Mouse (Mus musculus): ENCODE results near the gene Vmn2r30. TPM values are rescaled to one million over a fixed set of nuclear protein-coding genes. Genes with fewer than 3 reads are reported as not detected.
"Not testable (repeated sequence)": the region's sequence is repeated elsewhere in the genome, so short reads cannot be mapped to it uniquely, and the experiment has no call there.

The Vmn2r30 gene
- not detected in 2 replicates for polyA plus RNA-seq (2014; fragmentation: Nextera tagmentation; extraction: Ambion mirVana)

GRCm38 (mm10) chr7:7337509-7337908, at the start of gene Vmn2r30:
Gene Vmn2r30 (minus strand): TSS chr7:7337609.
- no CpG with 5 or more reads among the region's 1 CpGs for WGBS
- H3K9me3 ChIP-seq (ENCODE audit: control insufficient read depth, low read length); H3K4me3 ChIP-seq (ENCODE audit: control insufficient read depth in 1 of 2, insufficient read depth in 1 of 2, low read depth in 1 of 2, low read length in 2 of 2); H3K9ac ChIP-seq (ENCODE audit: low read length); H3K4me1 ChIP-seq (ENCODE audit: control insufficient read depth in 2 of 2, insufficient read depth in 2 of 2, low read length in 2 of 2); H3K36me3 ChIP-seq (ENCODE audit: control insufficient read depth, insufficient read depth, low read length); ATAC-seq (ENCODE audit: insufficient number of reproducible peaks, insufficient read depth, low FRiP score, low read depth); H3K27ac ChIP-seq (replicated peaks in 1 of 2; ENCODE audit: control insufficient read depth in 1 of 2, insufficient read depth in 1 of 2, low read depth in 2 of 2, low read length in 2 of 2); H3K27me3 ChIP-seq (ENCODE audit: control insufficient read depth, insufficient read depth, low read length); H3K4me2 ChIP-seq (ENCODE audit: low read length): not testable (repeated sequence)

- H3K27ac ChIP-seq (replicated peaks in 1 of 2; ENCODE audit: control insufficient read depth in 1 of 2, insufficient read depth in 1 of 2, low read depth in 2 of 2, low read length in 2 of 2); H3K9me3 ChIP-seq (ENCODE audit: control insufficient read depth, low read length); ATAC-seq (ENCODE audit: insufficient number of reproducible peaks, insufficient read depth, low FRiP score, low read depth); H3K36me3 ChIP-seq (ENCODE audit: control insufficient read depth, insufficient read depth, low read length); H3K27me3 ChIP-seq (ENCODE audit: control insufficient read depth, insufficient read depth, low read length); H3K4me3 ChIP-seq (ENCODE audit: control insufficient read depth in 1 of 2, insufficient read depth in 1 of 2, low read depth in 1 of 2, low read length in 2 of 2); H3K4me1 ChIP-seq (ENCODE audit: control insufficient read depth in 2 of 2, insufficient read depth in 2 of 2, low read length in 2 of 2); H3K4me2 ChIP-seq (ENCODE audit: low read length); H3K9ac ChIP-seq (ENCODE audit: low read length): not testable (repeated sequence)
- WGBS, result 43% methylated on average over 12 of the region's 12 CpGs
These were observed 37.0 kb upstream of the Vmn2r30 start, which contains the start of gene Gm45783 for GRCm38 (mm10) chr7:7374431-7374830. Gene Gm45783 (minus strand): TSS chr7:7374573.

- WGBS, result 75% methylated on average over 16 of the region's 16 CpGs
- peaks cover 51% of the 10 kb centered on the region for H3K36me3 ChIP-seq (ENCODE audit: control insufficient read depth, insufficient read depth, low read length)
- no peak for ATAC-seq (ENCODE audit: insufficient number of reproducible peaks, insufficient read depth, low FRiP score, low read depth)
- peaks cover 5 to 6% of the 10 kb centered on the region in 2 experiments; a peak in 2 of 4 replicates for H3K4me1 ChIP-seq (ENCODE audit: control insufficient read depth in 2 of 2, insufficient read depth in 2 of 2, low read length in 2 of 2)
- no peak overlapping the region for H3K4me2 ChIP-seq (ENCODE audit: low read length)
- no peak overlapping the region for H3K27ac ChIP-seq (replicated peaks in 1 of 2; ENCODE audit: control insufficient read depth in 1 of 2, insufficient read depth in 1 of 2, low read depth in 2 of 2, low read length in 2 of 2)
- H3K4me3 ChIP-seq (ENCODE audit: control insufficient read depth in 1 of 2, insufficient read depth in 1 of 2, low read depth in 1 of 2, low read length in 2 of 2), result no peak overlapping the region
- no peaks in the 10 kb centered on the region for H3K27me3 ChIP-seq (ENCODE audit: control insufficient read depth, insufficient read depth, low read length)
- H3K9me3 ChIP-seq (ENCODE audit: control insufficient read depth, low read length), result no peaks in the 10 kb centered on the region; the same call in 1 of the 2 replicates
- H3K9ac ChIP-seq (ENCODE audit: low read length), result no peak overlapping the region
These were observed 41.8 kb downstream of the Vmn2r30 start for GRCm38 (mm10) chr7:7295595-7295994.

- no peak overlapping the region for H3K4me2 ChIP-seq (ENCODE audit: low read length)
These were observed 56.0 kb downstream of the Vmn2r30 start for GRCm38 (mm10) chr7:7281383-7281782.

GRCm38 (mm10) chr7:7277966-7278567, 59.3 kb downstream of the Vmn2r30 start, which contains the start of gene Gm45844:
Gene Gm45844 (minus strand): TSS chr7:7278289.
- H3K4me2 ChIP-seq (ENCODE audit: low read length), result peak within 1 kb of the TSS; percentile 53
- not testable (repeated sequence) for H3K9me3 ChIP-seq (ENCODE audit: control insufficient read depth, low read length); H3K36me3 ChIP-seq (ENCODE audit: control insufficient read depth, insufficient read depth, low read length); H3K4me1 ChIP-seq (ENCODE audit: control insufficient read depth in 2 of 2, insufficient read depth in 2 of 2, low read length in 2 of 2); H3K27me3 ChIP-seq (ENCODE audit: control insufficient read depth, insufficient read depth, low read length)
- WGBS, result 43% methylated on average over 45 of the region's 45 CpGs
- ATAC-seq (ENCODE audit: insufficient number of reproducible peaks, insufficient read depth, low FRiP score, low read depth), result peak; percentile 100
- H3K4me3 ChIP-seq (ENCODE audit: control insufficient read depth in 1 of 2, insufficient read depth in 1 of 2, low read depth in 1 of 2, low read length in 2 of 2), result peak within 1 kb of the TSS; percentile 40 to 48
- H3K9ac ChIP-seq (ENCODE audit: low read length), result peak within 1 kb of the TSS; percentile 64
- peak within 1 kb of the TSS; percentile 17 to 45; a peak in 2 of 4 replicates for H3K27ac ChIP-seq (replicated peaks in 1 of 2; ENCODE audit: control insufficient read depth in 1 of 2, insufficient read depth in 1 of 2, low read depth in 2 of 2, low read length in 2 of 2)

More at GRCm38 (mm10) chr7:7281383-7281782, 56.0 kb downstream of the Vmn2r30 start:
- Histone ChIP-seq H3K36me3 (ENCODE audit: control insufficient read depth, insufficient read depth, low read length) (peaks cover 31% of the 10 kb centered on the region), H3K4me3 (ENCODE audit: control insufficient read depth in 1 of 2, insufficient read depth in 1 of 2, low read depth in 1 of 2, low read length in 2 of 2) (no peak overlapping the region), H3K27ac (replicated peaks in 1 of 2; ENCODE audit: control insufficient read depth in 1 of 2, insufficient read depth in 1 of 2, low read depth in 2 of 2, low read length in 2 of 2) (no peak overlapping the region), H3K27me3 (ENCODE audit: control insufficient read depth, insufficient read depth, low read length) (no peaks in the 10 kb centered on the region), H3K4me1 (ENCODE audit: control insufficient read depth in 2 of 2, insufficient read depth in 2 of 2, low read length in 2 of 2) (no peaks in the 10 kb centered on the region), H3K9me3 (ENCODE audit: control insufficient read depth, low read length) (peaks cover 4% of the 10 kb centered on the region; the same call in 1 of the 2 replicates), H3K9ac (ENCODE audit: low read length) (no peak overlapping the region)
- no peak for ATAC-seq (ENCODE audit: insufficient number of reproducible peaks, insufficient read depth, low FRiP score, low read depth)
- WGBS, result 24% methylated on average over 1 of the region's 1 CpGs

GRCm38 (mm10) chr7:7277556-7277955, 59.9 kb downstream of the Vmn2r30 start:
- not testable (repeated sequence) for H3K27me3 ChIP-seq (ENCODE audit: control insufficient read depth, insufficient read depth, low read length); H3K9me3 ChIP-seq (ENCODE audit: control insufficient read depth, low read length); H3K4me1 ChIP-seq (ENCODE audit: control insufficient read depth in 2 of 2, insufficient read depth in 2 of 2, low read length in 2 of 2); H3K36me3 ChIP-seq (ENCODE audit: control insufficient read depth, insufficient read depth, low read length)
- Histone ChIP-seq H3K27ac (replicated peaks in 1 of 2; ENCODE audit: control insufficient read depth in 1 of 2, insufficient read depth in 1 of 2, low read depth in 2 of 2, low read length in 2 of 2) (peak overlapping the region in 1 of 2 experiments; percentile 45; a peak in 1 of 4 replicates), H3K9ac (ENCODE audit: low read length) (peak overlapping the region; percentile 64), H3K4me2 (ENCODE audit: low read length) (peak overlapping the region; percentile 53), H3K4me3 (ENCODE audit: control insufficient read depth in 1 of 2, insufficient read depth in 1 of 2, low read depth in 1 of 2, low read length in 2 of 2) (peak overlapping the region; percentile 40 to 48)
- peak; percentile 41; the same call in 1 of the 2 replicates for ATAC-seq (ENCODE audit: insufficient number of reproducible peaks, insufficient read depth, low FRiP score, low read depth)
- 54% methylated on average over 24 of the region's 24 CpGs for WGBS

Measured in heart, embryonic 14.5 days (tissue).